ENCODE assay signal across 25 mouse cellular contexts in the genomic region with DNA sequence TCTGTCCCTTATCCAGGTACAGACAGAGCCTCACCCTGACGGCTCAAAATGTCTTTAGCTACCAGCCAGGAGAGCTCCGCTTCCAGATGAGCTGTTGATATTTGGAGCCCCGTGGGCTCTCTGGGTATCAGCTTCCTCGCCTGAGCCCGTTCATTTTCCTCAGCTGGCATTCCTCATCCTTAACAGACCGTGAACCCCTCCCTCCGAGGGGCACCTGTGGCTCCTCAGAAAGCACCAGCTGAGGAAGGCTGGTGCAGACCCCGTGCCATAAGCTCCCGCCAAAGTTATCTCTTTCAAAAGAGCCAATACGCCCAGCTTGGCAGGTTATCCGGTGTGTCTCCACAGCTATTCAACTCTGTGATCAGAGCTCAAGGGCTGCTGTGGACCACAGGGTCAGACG. TPM values are rescaled to one million over a fixed set of nuclear protein-coding genes. Genes with fewer than 3 reads are reported as not detected.
DNase-seq lines count a peak whose midpoint lies in the region; ATAC-seq lines count a peak whose summit lies in the region.
"Had no signal": no experiment of that assay in that cellular context is flagged by ENCODE, and none has a peak within 500 bp of the region (broad histone marks: within the 10 kb centered on the region; RNA-seq: fewer than 3 reads in every experiment).

No protein-coding gene starts in this region.

- WGBS in midbrain, embryonic 14.5 days = 50% methylated on average over 12 of the region's 12 CpGs
- 74% methylated on average over 12 of the region's 12 CpGs for WGBS in midbrain, embryonic 10.5 days

- H3K4me1 ChIP-seq in midbrain, embryonic 14.5 days (ENCODE audit: control insufficient read depth, insufficient read depth, low read length) = no peaks in the 10 kb centered on the region
- peaks cover 14% of the 10 kb centered on the region for H3K4me1 ChIP-seq in midbrain, embryonic 10.5 days
- H3K4me1 ChIP-seq: liver, embryonic 12.5 days; midbrain, embryonic 13.5 days had no signal

- no peaks in the 10 kb centered on the region for H3K36me3 ChIP-seq in midbrain, embryonic 14.5 days (ENCODE audit: control insufficient read depth, insufficient read depth, low read length)
- peaks cover 16% of the 10 kb centered on the region for H3K36me3 ChIP-seq in midbrain, embryonic 10.5 days
- H3K36me3 ChIP-seq: liver, embryonic 12.5 days; midbrain, embryonic 13.5 days; stomach, embryonic 15.5 days had no signal

- H3K27me3 ChIP-seq in midbrain, embryonic 14.5 days (ENCODE audit: control insufficient read depth, insufficient read depth, low read length) = no peaks in the 10 kb centered on the region
- no peaks in the 10 kb centered on the region for H3K27me3 ChIP-seq in midbrain, embryonic 10.5 days (ENCODE audit: low read depth, poor library complexity, severe bottlenecking)
- H3K27me3 ChIP-seq: limb, embryonic 12.5 days; liver, embryonic 12.5 days; midbrain, embryonic 13.5 days; neural tube, embryonic 12.5 days; stomach, embryonic 15.5 days had no signal

- H3K9me3 ChIP-seq in midbrain, embryonic 14.5 days (ENCODE audit: control insufficient read depth, low read length) = no peaks in the 10 kb centered on the region
- H3K9me3 ChIP-seq in midbrain, embryonic 10.5 days (replicated peaks) = no peaks in the 10 kb centered on the region
- H3K9me3 ChIP-seq: limb, embryonic 12.5 days; liver, embryonic 12.5 days; midbrain, embryonic 13.5 days; neural tube, embryonic 12.5 days; stomach, embryonic 15.5 days had no signal

- H3K27ac ChIP-seq in midbrain, embryonic 14.5 days (replicated peaks; ENCODE audit: low read depth, low read length) = no peak overlapping the region
- H3K27ac ChIP-seq in midbrain, embryonic 10.5 days (replicated peaks) = no peak overlapping the region
- H3K27ac ChIP-seq: hindbrain, embryonic 14.5 days; liver, embryonic 12.5 days; midbrain, embryonic 13.5 days; neural tube, embryonic 12.5 days; stomach, embryonic 15.5 days had no signal

- 0 out of 2 replicates have a peak, but pooled peaks have one; percentile 31 for ATAC-seq in midbrain, embryonic 14.5 days (ENCODE audit: low FRiP score, low TSS enrichment)
- no peak for ATAC-seq in frontal cortex, adult (ENCODE audit: low TSS enrichment)
- no peak for ATAC-seq in megakaryocyte-erythroid progenitor cell, adult 5-6 weeks (replicated peaks; ENCODE audit: low FRiP score, low TSS enrichment, poor library complexity, severe bottlenecking)
- ATAC-seq: CD4-positive, CD25-positive, alpha-beta regulatory T cell, adult 4 months; forebrain, embryonic 16.5 days; midbrain, embryonic 13.5 days had no signal

- no peak overlapping the region for H3K9ac ChIP-seq in midbrain, embryonic 14.5 days (replicated peaks; ENCODE audit: low read length)
- H3K9ac ChIP-seq: hindbrain, embryonic 14.5 days; limb, embryonic 12.5 days; liver, embryonic 12.5 days; midbrain, embryonic 13.5 days; neural tube, embryonic 12.5 days; stomach, embryonic 15.5 days had no signal

- H3K4me3 ChIP-seq in midbrain, embryonic 14.5 days (replicated peaks; ENCODE audit: low read depth, low read length) = no peak overlapping the region
- H3K4me3 ChIP-seq in midbrain, embryonic 10.5 days = no peak overlapping the region
- H3K4me3 ChIP-seq: erythroblast, embryonic 14.5 days; limb, embryonic 12.5 days; liver, embryonic 12.5 days; midbrain, embryonic 13.5 days; neural tube, embryonic 12.5 days; stomach, embryonic 15.5 days had no signal

- H3K4me2 ChIP-seq in midbrain, embryonic 14.5 days (ENCODE audit: low read length) = no peak overlapping the region
- H3K4me2 ChIP-seq: hindbrain, embryonic 14.5 days; limb, embryonic 12.5 days; liver, embryonic 12.5 days; midbrain, embryonic 13.5 days; neural tube, embryonic 12.5 days; stomach, embryonic 15.5 days had no signal

- no peak for DNase-seq in midbrain, embryonic 14.5 days
- DNase-seq in midbrain, embryonic 10.5 days (ENCODE audit: low spot score) = no peak
- peak; percentile 48 for DNase-seq in kidney, adult 9 months
- DNase-seq in kidney, postnatal 14 days = peak; percentile 59
- DNase-seq in mesoderm, embryonic 11.5 days (ENCODE audit: low read depth, low spot score) = peak; percentile 34
- DNase-seq in ovary, postnatal 36 days (ENCODE audit: low spot score) = no peak
- DNase-seq: adrenal gland, postnatal 25 days; cerebellum, adult 9-11 months; gastrocnemius, postnatal 25 days; heart, adult 18-20 months; heart, postnatal 36 days; lung, adult 18-20 months; lung, postnatal 10 days; thymus, postnatal 36 days had no signal

RNA-seq across cellular contexts. Expression of a gene that starts 50.9 kb away (rescaled TPM):
- polyA plus RNA-seq in midbrain, embryonic 14.5 days (2014; fragmentation: Nextera tagmentation; extraction: Ambion mirVana) = 3.1 and 13.2 TPM in 2 replicates
- 14.7 and 14.8 TPM in 2 replicates for polyA plus RNA-seq in midbrain, embryonic 10.5 days (2016; fragmentation: Nextera tagmentation; extraction: Ambion mirVana)
- total RNA-seq in megakaryocyte-erythroid progenitor cell, adult 5-6 weeks (2014; fragmentation: Nextera tagmentation) = not detected in 2 replicates
- not detected in 2 replicates for total RNA-seq in megakaryocyte-erythroid progenitor cell, adult 5-6 weeks (2017)
- polyA plus RNA-seq: erythroblast, embryonic 14.5 days had no signal

Comparison
In these comparisons a context has a peak if more than half of its experiments do, and no peak if none do; other contexts are left out.
1. DNase-seq: peak in kidney, adult 9 months (single experiment), kidney, postnatal 14 days (single experiment) and mesoderm, embryonic 11.5 days (single experiment); none in midbrain, embryonic 14.5 days (single experiment), midbrain, embryonic 10.5 days (single experiment) and ovary, postnatal 36 days (single experiment).